Mouse (Mus musculus): ENCODE measurements at regions not wholly inside any gene's neighbourhood (a gene's known extent, or its start where the extent isn't known, plus 50 kb on each side); places are given as distances from the start of the nearest gene placed in this dataset.

DNA sequence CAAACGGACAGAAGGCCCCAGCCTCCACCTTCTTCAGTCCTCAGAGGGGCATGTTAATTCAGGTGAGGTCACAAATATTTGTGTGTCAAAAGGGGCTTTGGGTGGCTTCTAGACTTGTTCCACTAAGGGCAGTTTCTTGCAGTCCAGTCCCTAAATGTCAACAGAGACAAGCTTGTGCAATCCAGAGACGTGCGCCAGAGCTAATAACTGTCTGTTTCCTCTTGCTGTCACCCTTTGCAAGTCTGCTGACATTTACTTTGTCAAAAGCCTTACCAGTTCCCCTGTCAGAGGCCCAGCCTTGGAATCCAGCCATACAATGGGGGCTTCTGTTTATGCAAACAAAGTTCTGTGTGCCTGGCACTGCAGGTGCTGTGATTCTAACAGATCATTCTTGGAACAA lies 63.8 kb upstream of the Ppm1h start:
- H3K27me3 ChIP-seq (ENCODE audit: control insufficient read depth, insufficient read depth, low read length) = no peaks in the 10 kb centered on the region
- no peak overlapping the region for H3K27ac ChIP-seq
- TF ChIP-seq POLR2A (IDR thresholded peaks at IDR 0.05; ENCODE audit: insufficient read depth, low read depth, low read length) = no peak
- no peak for TF ChIP-seq CTCF (IDR thresholded peaks at IDR 0.05)
- no peak for TF ChIP-seq EP300 (IDR thresholded peaks at IDR 0.05; ENCODE audit: insufficient read depth, low read depth, low read length)
- intact Hi-C loops (cut with DNase I) = no loop called here
- no peak overlapping the region for H3K4me3 ChIP-seq
- DNase-seq = peak in 1 of 2 experiments; percentile 7
- H3K4me1 ChIP-seq (ENCODE audit: control insufficient read depth, insufficient read depth, low read length) = no peaks in the 10 kb centered on the region
- WGBS = 40% methylated on average over 3 of the region's 3 CpGs
- H3K9ac ChIP-seq (ENCODE audit: low read depth, low read length) = no peak overlapping the region
- no peaks in the 10 kb centered on the region for H3K79me2 ChIP-seq (replicated peaks; ENCODE audit: control insufficient read depth, insufficient read depth, low read length)
- H3K36me3 ChIP-seq (ENCODE audit: control insufficient read depth, insufficient read depth, low read length) = no peaks in the 10 kb centered on the region

DNA sequence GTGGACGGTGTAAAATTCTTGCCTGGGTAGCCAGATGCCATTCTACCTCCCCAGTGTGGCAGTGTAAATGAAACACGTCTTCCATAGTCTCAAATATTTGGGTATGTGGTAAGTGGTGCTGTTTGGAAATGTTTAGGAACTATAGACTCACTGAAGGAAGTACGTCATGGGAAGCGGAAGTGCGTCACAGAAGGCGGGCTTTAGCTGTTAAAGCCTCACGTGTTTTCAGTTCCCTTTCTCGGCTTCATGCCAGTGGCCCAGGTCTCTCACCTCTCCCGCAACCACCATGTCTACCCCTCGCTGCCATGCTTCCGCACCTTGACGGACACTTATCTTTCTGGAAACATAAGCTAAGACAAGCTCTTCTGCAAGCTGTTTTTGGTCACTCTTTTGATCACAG lies 62.9 kb upstream of the Ppm1h start:
- Histone ChIP-seq H3K79me2 (replicated peaks; ENCODE audit: control insufficient read depth, insufficient read depth, low read length) (no peaks in the 10 kb centered on the region), H3K9ac (ENCODE audit: low read depth, low read length) (no peak overlapping the region), H3K36me3 (ENCODE audit: control insufficient read depth, insufficient read depth, low read length) (no peaks in the 10 kb centered on the region), H3K4me3 (no peak overlapping the region), H3K27me3 (ENCODE audit: control insufficient read depth, insufficient read depth, low read length) (no peaks in the 10 kb centered on the region), H3K27ac (no peak overlapping the region), H3K4me1 (ENCODE audit: control insufficient read depth, insufficient read depth, low read length) (no peaks in the 10 kb centered on the region)
- DNase-seq = no peak
- 88% methylated on average over 12 of the region's 12 CpGs for WGBS
- no peak for TF ChIP-seq EP300 (IDR thresholded peaks at IDR 0.05; ENCODE audit: insufficient read depth, low read depth, low read length)
- TF ChIP-seq POLR2A (IDR thresholded peaks at IDR 0.05; ENCODE audit: insufficient read depth, low read depth, low read length) = no peak
- TF ChIP-seq CTCF (IDR thresholded peaks at IDR 0.05) = no peak
- intact Hi-C loops (cut with DNase I) = no loop called here

DNA sequence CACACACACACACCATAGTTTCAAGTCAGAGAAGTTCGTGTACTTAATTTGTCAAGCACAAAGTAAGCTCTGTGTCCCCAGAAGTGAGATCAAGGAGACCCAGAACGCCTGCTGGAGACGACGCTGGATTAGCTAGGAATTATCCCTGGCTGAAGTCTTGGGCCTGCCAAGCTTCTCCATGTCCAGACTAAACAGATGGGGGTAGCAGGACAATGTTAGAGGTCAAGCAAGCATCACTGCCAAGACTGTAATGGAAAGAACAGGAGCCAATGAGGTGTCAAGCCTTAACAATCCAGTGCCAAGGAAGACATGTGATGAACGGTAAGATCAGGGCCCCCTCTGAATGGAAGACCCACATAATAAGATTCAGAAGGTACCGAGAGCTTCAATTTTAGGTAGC lies 62.2 kb upstream of the Ppm1h start:
- TF ChIP-seq CTCF (IDR thresholded peaks at IDR 0.05) (no peak), POLR2A (IDR thresholded peaks at IDR 0.05; ENCODE audit: insufficient read depth, low read depth, low read length) (no peak), EP300 (IDR thresholded peaks at IDR 0.05; ENCODE audit: insufficient read depth, low read depth, low read length) (no peak)
- intact Hi-C loops (cut with DNase I) = no loop called here

DNA sequence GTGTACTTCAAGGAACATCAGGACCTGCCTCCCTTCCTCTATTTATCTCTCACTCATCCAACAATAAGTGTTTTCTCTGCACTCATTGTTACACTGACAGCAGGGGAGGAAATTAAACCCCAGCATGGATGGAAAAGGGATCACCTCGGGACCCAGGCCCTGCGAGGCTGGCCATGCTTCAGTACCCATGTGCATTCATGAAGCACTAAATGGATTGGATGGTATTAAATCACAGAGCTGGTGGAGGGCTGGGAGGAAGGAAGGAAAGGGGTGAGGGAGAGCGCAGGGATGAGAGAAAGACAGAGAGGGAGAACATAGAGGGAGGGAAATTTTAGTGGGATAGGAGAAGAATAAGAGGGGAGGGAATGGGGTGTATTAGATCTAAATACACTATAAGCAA lies 59.7 kb upstream of the Ppm1h start:
- Histone ChIP-seq H3K4me1 (ENCODE audit: control insufficient read depth, insufficient read depth, low read length) (no peaks in the 10 kb centered on the region), H3K79me2 (replicated peaks; ENCODE audit: control insufficient read depth, insufficient read depth, low read length) (no peaks in the 10 kb centered on the region), H3K36me3 (ENCODE audit: control insufficient read depth, insufficient read depth, low read length) (no peaks in the 10 kb centered on the region), H3K9ac (ENCODE audit: low read depth, low read length) (no peak overlapping the region), H3K27me3 (ENCODE audit: control insufficient read depth, insufficient read depth, low read length) (no peaks in the 10 kb centered on the region), H3K4me3 (no peak overlapping the region), H3K27ac (no peak overlapping the region)
- intact Hi-C loops (cut with DNase I) = no loop called here
- 69% methylated on average over 3 of the region's 3 CpGs for WGBS
- no peak for TF ChIP-seq CTCF (IDR thresholded peaks at IDR 0.05)
- TF ChIP-seq EP300 (IDR thresholded peaks at IDR 0.05; ENCODE audit: insufficient read depth, low read depth, low read length) = no peak
- TF ChIP-seq POLR2A (IDR thresholded peaks at IDR 0.05; ENCODE audit: insufficient read depth, low read depth, low read length) = no peak
- DNase-seq = no peak

More for the DNA sequence above, 62.2 kb upstream of the Ppm1h start:
- WGBS = 67% methylated on average over 6 of the region's 6 CpGs
- Histone ChIP-seq H3K27me3 (ENCODE audit: control insufficient read depth, insufficient read depth, low read length) (no peaks in the 10 kb centered on the region), H3K79me2 (replicated peaks; ENCODE audit: control insufficient read depth, insufficient read depth, low read length) (no peaks in the 10 kb centered on the region), H3K27ac (no peak overlapping the region), H3K4me1 (ENCODE audit: control insufficient read depth, insufficient read depth, low read length) (no peaks in the 10 kb centered on the region), H3K36me3 (ENCODE audit: control insufficient read depth, insufficient read depth, low read length) (no peaks in the 10 kb centered on the region), H3K9ac (ENCODE audit: low read depth, low read length) (no peak overlapping the region), H3K4me3 (no peak overlapping the region)
- no peak for DNase-seq

DNA sequence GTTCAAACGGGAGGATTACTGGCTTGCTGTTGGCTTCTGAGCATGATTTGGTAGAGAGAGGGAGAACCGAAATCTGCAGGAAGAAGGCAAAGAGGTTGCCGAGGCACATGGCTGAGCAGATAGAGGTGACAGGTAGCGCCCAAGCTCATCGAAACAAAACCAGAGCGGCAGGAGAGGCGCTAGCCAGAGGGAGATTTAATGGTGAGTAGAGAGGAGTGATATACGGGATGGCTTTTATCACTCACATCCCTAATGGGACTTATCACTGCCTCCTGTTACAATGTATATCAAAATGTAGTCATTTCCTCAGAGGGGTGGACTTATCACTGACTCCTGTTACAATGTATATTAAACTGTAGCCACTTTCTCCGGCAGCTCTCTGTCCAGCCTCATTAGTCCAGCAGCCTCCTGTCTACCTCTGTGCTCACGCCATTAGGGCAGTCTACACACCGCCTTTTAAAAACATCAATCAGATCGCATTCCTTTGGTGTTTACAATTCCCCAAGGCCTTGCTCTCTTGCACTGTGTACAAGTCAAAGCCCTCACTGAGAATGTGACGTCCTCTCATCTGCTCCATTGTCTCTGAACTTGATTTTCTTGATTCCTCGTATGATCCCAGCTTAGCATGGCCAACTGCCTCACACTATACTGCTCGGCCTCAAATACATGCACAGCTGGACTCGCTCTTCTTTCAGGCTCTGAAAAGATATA lies 59.0 kb upstream of the Ppm1h start:
- Histone ChIP-seq H3K36me3 (ENCODE audit: control insufficient read depth, insufficient read depth, low read length) (no peaks in the 10 kb centered on the region), H3K79me2 (replicated peaks; ENCODE audit: control insufficient read depth, insufficient read depth, low read length) (no peaks in the 10 kb centered on the region), H3K27me3 (ENCODE audit: control insufficient read depth, insufficient read depth, low read length) (no peaks in the 10 kb centered on the region), H3K4me3 (no peak overlapping the region), H3K27ac (no peak overlapping the region), H3K4me1 (ENCODE audit: control insufficient read depth, insufficient read depth, low read length) (no peaks in the 10 kb centered on the region), H3K9ac (ENCODE audit: low read depth, low read length) (no peak overlapping the region)
- no peak for DNase-seq
- intact Hi-C loops (cut with DNase I) = no loop called here
- 70% methylated on average over 16 of the region's 16 CpGs for WGBS
- TF ChIP-seq POLR2A (IDR thresholded peaks at IDR 0.05; ENCODE audit: insufficient read depth, low read depth, low read length) (no peak), EP300 (IDR thresholded peaks at IDR 0.05; ENCODE audit: insufficient read depth, low read depth, low read length) (no peak), CTCF (IDR thresholded peaks at IDR 0.05) (no peak)

Measured in heart, adult 2 months (tissue).